Mouse (Mus musculus) v-Abl transformed pro-B cells (cell line): ENCODE data around the gene Wdr44.
"Not testable (repeated sequence)": the region's sequence is repeated elsewhere in the genome, so short reads cannot be mapped to it uniquely, and the experiment has no call there.

Experiments used
- in situ Hi-C, 2 experiments: fragments of 400-800 bp; cut with MboI; formaldehyde crosslinking; loops; one replicate each; pipeline ENCODE4 v1.15.1; 2025; ENCODE audit not compliant: unreplicated experiment in 2 of 2

The Wdr44 gene

DNA sequence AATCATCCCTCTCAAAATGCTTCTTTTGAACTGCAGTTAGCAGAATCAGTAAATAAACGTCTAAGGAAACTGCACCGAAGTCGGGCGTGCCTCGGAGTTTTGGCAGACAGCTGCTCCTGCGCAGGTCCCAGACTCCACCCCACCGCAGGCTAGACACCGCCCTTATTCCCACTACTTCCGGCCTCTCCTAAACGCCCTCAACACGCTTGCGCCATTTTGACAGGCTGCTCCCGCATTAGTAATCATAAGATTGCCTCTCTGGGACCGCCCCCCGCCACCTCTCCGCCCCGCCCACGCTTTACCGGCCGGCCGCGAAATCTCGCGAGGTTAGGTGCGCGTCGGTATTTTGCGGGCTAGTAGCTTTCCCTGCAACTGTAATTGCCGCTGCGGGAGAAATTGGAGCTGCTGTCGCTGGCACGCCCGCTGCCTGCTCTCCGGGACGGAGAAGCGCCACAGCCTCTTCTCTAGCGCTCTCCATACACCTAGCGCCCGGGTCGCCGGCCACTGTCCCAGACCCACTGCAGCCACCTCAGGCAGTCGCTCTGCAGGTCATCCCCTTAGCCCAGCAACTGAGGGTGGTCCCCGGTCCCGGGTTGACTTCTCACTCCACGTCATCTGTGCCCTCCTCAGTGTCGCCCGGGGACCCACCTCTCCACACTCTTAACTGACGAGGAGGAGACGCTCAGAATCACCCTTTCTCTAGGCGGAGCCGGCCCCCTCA lies at the start of gene Wdr44:
Wdr44 (plus strand) TSS at position 330 of the 721 bp plus-strand sequence.
- in situ Hi-C loops = no loop called here

GRCm38 (mm10) chrX:23648371-23648770 lies 44.5 kb upstream of the Wdr44 start:
- in situ Hi-C loops = no loop called here

DNA sequence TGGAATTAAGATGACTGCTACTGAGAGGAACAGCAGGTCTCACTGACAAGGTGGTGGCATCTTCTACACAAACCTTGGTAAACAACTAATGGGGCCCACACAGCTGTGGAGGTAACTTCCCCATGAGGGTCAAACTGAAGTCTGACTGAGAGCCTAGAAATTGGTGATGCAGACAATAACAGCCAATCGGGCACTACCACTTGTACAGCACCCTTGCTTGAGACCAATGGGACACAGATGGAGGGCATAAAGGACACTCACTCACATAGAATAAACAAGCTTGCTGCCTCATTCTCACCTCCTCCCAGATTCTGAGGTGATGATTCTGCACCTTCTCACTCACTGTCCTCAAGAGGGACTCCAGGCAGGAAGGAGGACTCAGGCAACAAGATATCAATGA lies 30.6 kb upstream of the Wdr44 start:
- in situ Hi-C loops = no loop called here

DNA sequence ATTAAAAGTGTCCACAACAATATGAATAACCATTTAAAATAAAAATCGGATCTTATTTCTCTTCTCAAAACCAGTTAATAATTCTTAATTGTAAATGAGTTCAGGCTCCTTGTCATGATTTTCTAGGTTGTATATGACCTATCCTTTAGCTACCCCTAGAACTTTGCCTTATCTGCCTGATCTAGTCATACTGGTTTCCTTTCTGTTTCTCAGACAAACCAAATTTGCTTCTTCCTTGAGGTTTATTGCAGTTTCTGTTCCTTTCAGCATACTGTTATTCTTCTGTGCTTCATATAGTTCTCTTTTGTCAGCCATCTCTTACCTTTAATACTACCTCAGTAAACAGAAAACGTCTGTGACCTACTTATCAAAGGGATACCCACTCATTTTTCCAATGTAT lies 19.7 kb upstream of the Wdr44 start:
- in situ Hi-C loops = no loop called here

DNA sequence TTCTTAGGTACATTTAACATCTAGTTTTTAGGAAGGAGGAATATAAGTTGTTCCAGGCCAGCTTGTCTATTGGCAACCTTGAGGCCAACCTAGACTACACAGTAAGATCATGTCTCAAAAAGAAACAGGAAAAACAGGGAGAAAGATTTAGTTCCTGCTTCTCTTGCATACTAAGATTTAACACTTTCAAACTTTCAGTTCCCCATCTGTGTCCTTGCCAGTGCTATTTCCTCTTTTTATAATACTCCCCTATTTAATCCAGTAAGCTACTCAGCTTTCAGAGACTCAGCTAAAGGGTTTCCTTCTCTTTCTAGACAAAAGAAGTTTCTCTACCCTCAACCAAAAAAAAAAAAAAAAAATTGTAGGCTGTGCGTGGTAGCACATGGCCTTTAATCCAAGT lies 17.4 kb upstream of the Wdr44 start:
- in situ Hi-C loops = no loop called here

GRCm38 (mm10) chrX:23676583-23676982 lies 16.3 kb upstream of the Wdr44 start:
- in situ Hi-C loops = no loop called here

DNA sequence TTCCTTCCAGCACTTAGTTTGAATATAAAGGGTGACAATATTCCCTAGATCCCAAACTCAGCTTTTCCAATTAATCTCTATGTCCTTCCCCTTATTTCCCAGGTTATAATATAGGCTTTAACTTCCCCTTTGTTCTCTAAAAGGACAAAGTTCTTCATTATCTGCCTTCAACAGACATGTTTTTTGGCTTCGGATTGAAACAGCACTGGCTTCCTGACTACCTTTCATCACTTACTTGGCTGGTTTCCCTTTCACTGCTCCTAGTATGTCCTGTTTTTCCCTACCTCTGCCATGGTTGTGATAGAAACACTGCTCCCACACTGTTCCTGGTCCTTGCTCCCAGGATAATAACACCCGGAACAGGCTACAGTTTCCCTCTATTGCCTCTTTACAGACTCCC lies 15.3 kb upstream of the Wdr44 start:
- in situ Hi-C loops = no loop called here

GRCm38 (mm10) chrX:23692336-23692721 lies 522 bp upstream of the Wdr44 start:
- in situ Hi-C loops = no loop called here

DNA sequence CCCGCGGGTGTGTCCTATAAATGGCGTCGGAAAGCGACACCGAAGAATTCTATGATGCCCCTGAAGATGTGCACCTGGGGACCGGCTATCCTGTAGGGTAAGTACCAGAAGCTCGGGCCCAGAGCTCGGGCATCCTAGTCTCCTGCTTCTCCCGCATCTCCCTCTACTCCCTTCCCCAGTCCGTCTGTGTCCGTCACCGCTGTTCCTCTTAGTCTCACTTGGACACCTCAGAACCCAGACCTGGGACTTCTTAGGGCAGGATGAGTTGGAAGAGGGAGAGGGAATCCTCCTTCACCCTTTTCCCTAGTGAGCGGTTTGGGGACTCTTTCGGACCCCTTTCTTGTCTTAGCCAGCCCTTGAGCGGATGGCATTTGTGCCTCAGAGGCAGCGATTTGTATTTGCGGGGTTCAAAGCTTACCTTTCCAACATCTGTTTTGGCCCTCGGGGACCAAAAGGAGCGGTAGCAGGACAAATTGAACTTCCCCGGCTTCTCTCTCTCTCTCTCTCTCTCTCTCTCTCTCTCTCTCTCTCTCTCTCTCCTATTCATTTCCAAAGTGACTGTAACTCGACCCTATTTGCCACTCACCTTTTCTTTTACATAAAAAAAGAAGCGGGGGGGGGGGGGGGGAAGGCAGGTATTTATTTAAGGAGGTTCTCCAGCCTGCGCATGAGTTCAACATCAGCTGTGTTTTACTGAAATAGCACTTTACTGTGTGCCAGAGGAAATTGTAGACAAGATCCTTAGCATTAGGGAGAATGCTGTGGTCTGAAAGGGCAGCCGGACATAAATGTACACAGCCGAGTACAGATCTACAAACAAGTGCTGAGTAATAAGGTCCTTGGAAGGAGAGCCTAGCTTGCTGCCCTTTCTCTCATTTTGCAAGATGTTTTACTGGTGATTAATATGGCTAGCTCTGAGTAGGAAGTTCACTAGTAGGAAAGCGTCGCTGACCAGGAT lies 871 bp downstream of the Wdr44 start:
- in situ Hi-C loops = no loop called here

DNA sequence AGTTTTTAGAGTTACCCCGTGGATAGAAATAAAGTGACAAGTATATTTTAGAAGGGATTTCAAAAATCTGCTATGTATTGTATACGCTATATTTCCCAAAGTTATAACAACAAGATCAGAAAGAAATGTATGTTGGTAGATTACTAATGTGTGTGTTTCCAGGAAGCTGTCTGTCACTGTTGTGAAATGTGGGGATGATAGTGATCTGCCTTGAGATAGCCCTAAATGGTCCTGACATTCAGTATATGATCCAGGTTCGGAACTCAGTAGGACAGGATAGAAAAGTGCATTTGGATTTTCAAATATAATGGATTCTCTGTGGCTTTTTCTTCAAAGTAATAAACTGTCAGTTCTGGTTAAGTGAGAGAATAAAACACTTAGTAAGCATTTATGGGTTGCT lies 1.7 kb downstream of the Wdr44 start:
- in situ Hi-C loops = no loop called here

GRCm38 (mm10) chrX:23695109-23695508 lies 2.3 kb downstream of the Wdr44 start:
- in situ Hi-C loops = no loop called here

DNA sequence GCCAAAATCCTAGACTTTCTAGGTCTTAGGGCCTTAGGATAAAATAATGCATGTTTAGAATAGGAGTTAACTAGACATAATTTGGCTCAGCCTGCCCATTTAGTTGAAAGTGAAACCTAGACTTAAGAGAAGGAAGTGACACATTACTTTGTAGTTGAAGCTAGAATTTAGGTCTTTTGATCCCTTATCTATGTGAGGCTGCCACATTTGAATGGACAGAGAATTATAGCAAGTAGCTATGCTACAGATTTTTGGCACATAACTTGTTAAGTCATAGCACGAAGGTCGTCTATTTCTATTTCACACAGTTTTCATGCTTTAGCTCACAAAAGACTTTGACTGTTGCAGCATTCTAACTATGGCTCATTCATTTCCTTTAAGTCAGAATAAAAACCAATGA lies 4.5 kb downstream of the Wdr44 start:
- in situ Hi-C loops = no loop called here

DNA sequence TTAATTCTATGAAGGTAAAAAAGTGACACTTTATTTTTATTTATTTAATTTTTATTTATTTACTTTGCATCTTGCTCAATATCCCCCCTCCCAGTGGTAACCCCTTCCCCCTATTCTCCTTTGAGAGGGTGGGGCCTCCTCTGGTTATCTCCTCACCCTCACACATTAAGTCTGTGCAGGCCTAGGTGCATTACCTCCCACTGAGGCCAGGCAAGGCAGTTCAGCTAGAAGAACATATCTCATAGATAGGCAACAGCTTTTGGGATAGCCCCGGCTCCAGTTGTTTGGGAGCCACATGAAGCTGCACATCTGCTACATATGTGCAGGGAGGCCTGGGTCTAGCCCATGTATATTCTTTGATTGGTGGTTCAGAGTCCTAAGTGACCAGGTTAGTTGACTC lies 6.2 kb downstream of the Wdr44 start:
- in situ Hi-C loops = no loop called here

DNA sequence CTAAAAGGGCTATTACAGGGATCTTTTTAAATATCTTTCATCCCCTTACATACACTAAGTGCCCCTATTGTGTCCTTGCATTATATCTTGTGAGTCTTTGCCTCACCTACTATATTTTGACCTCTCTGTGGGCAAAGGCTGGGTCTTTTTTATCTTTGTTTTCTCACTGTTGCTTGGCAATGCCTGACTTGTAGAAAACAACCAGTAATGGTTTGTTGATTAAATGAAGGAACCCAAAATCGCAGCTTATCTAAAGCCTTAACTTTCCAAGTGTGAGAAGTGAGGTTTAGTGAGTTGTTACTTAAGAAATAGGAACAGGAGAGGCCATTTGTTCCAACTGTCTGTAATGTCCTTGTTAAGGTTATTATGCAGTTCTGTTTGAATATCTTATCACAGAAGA lies 24.4 kb downstream of the Wdr44 start:
- in situ Hi-C loops = no loop called here

- in situ Hi-C loops = no loop called here
These were observed 34.6 kb downstream of the Wdr44 start for GRCm38 (mm10) chrX:23727463-23727862.

- in situ Hi-C loops = no loop called here
These were observed 61.8 kb downstream of the Wdr44 start for GRCm38 (mm10) chrX:23754671-23755070.

DNA sequence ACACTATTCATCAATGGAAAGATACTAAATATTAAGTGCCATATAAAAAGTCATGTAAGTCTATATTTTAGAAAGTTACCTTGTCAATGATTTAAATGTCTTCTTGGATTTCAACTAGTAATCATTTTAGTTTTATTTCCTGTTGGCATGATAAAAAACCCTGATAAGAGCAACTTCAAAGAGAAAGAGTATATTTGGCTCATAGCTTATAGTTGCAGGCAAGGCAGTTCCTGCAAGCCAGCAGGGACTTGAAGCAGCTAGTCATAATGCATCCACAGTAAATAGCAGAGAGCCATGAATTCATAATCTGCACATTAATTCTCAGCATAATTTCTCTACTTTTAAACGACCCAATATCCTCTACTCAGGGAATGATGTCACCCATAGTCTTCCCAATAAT lies 75.0 kb downstream of the Wdr44 start:
- in situ Hi-C loops = no loop called here

DNA sequence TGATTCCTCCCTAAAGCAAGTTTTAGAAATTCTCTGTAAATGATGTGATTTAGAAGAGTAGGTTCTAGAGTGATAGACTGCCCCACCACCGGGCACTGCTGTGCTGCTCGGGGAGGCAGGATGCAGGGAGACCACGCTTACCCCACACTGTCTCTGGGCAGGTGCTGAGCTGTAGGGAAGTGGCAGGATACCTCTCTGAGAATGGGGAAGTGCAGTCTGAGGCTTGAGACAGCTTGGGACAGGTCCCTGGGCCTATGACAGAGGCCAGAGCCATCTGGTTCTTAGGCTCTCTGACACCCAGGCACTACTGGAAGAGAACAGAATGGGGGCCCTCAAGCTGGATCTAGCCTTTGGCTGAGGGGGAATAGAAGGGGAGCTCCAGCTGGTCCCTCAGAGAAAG lies 114.3 kb downstream of the Wdr44 start:
- in situ Hi-C loops = no loop called here

- in situ Hi-C loops = no loop called here
These were observed 117.5 kb downstream of the Wdr44 start for GRCm38 (mm10) chrX:23810365-23810764.

DNA sequence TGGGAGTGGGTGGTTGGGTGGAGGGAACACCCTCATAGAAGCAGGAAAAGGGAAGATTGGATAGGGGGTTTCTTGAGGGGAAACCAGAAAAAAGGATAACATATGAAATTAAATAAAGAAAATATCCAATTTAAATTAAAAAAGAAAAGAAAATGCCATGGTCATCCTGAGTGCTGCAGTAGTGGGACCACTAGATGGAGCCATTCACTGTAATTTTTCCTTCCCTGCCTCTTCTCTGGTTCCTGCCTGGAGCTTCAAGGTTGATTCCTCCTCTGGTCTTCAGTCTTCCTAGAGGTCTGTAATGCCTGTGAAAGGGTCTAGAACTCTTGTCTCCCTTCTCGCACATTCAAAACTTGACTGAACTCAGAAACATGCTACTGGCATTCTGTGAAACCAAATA lies 120.4 kb downstream of the Wdr44 start:
- in situ Hi-C loops = not testable (repeated sequence)

GRCm38 (mm10) chrX:23822885-23823284 lies 130.0 kb downstream of the Wdr44 start:
- in situ Hi-C loops = not testable (repeated sequence)
